Mouse (Mus musculus) urinary bladder, postnatal 25 days (tissue): Measurements from ENCODE around the gene Dnajc4.

Source experiments
- DNase-seq: peaks from one replicate; pipeline ENCODE4 v3.0.0; 2022; ENCODE audit warnings: low spot score

Dnajc4 gene

GRCm38 (mm10) chr19:6975537-6976521 is 16.5 kb downstream of the Dnajc4 start, which contains the start of gene Plcb3:
TSS of gene Plcb3 (minus strand) at chr19:6976470.
- DNase-seq: peak; percentile 50

- peak; percentile 79 for DNase-seq
Observed at GRCm38 (mm10) chr19:6974211-6975205, 17.9 kb downstream of the Dnajc4 start, which contains the start of gene Ppp1r14b. TSS of gene Ppp1r14b (plus strand) at chr19:6974968.

- DNase-seq: no peak
Observed at GRCm38 (mm10) chr19:6973581-6974190, 18.7 kb downstream of the Dnajc4 start.

GRCm38 (mm10) chr19:6972247-6972917 is 20.0 kb downstream of the Dnajc4 start:
- no peak for DNase-seq

GRCm38 (mm10) chr19:6971644-6972043 is 20.7 kb downstream of the Dnajc4 start:
- DNase-seq: no peak

GRCm38 (mm10) chr19:6970460-6971085 is 21.8 kb downstream of the Dnajc4 start:
- no peak for DNase-seq

- peak; percentile 81 for DNase-seq
Observed at GRCm38 (mm10) chr19:6969665-6970381, 22.5 kb downstream of the Dnajc4 start.

- DNase-seq: no peak
Observed at GRCm38 (mm10) chr19:6969291-6969664, 23.1 kb downstream of the Dnajc4 start.

- peak; percentile 49 for DNase-seq
Observed at GRCm38 (mm10) chr19:6968491-6969271, 23.7 kb downstream of the Dnajc4 start.

- DNase-seq: no peak
Observed at GRCm38 (mm10) chr19:6956461-6956860, 35.9 kb downstream of the Dnajc4 start.

- no peak for DNase-seq
Observed at GRCm38 (mm10) chr19:6955424-6955823, 36.9 kb downstream of the Dnajc4 start.

GRCm38 (mm10) chr19:6954046-6954445 is 38.3 kb downstream of the Dnajc4 start:
- DNase-seq: peak; percentile 51

- peak; percentile 52 for DNase-seq
Observed at GRCm38 (mm10) chr19:6952712-6953037, 39.7 kb downstream of the Dnajc4 start.

GRCm38 (mm10) chr19:6951994-6952711 is 40.2 kb downstream of the Dnajc4 start:
- DNase-seq: peak; percentile 71

GRCm38 (mm10) chr19:6951381-6951968 is 40.9 kb downstream of the Dnajc4 start:
- DNase-seq: peak; percentile 86

- peak; percentile 46 for DNase-seq
Observed at GRCm38 (mm10) chr19:6950613-6951153, 41.7 kb downstream of the Dnajc4 start.

GRCm38 (mm10) chr19:6949951-6950350 is 42.4 kb downstream of the Dnajc4 start:
- DNase-seq: no peak

- DNase-seq: no peak
Observed at GRCm38 (mm10) chr19:6949532-6949931, 42.8 kb downstream of the Dnajc4 start.
